Mouse (Mus musculus): Measurements from ENCODE around the gene Syndig1.
A peak's percentile ranks its signal among the peaks of the same experiment; 100 is the strongest.

Gene Syndig1

GRCm38 (mm10) chr2:149887634-149888033 lies 58.6 kb downstream of the Syndig1 start:
- DNase-seq = no peak

GRCm38 (mm10) chr2:149891647-149892046 lies 62.6 kb downstream of the Syndig1 start:
- DNase-seq = no peak

- DNase-seq = no peak
Measured at GRCm38 (mm10) chr2:149896337-149896736, 67.3 kb downstream of the Syndig1 start.

- DNase-seq = no peak
Measured at GRCm38 (mm10) chr2:149899615-149900014, 70.6 kb downstream of the Syndig1 start.

- DNase-seq = no peak
Measured at GRCm38 (mm10) chr2:149900606-149901005, 71.6 kb downstream of the Syndig1 start.

- DNase-seq = no peak
Measured at GRCm38 (mm10) chr2:149904405-149904804, 75.4 kb downstream of the Syndig1 start.

- DNase-seq = no peak
Measured at GRCm38 (mm10) chr2:149906694-149907093, 77.7 kb downstream of the Syndig1 start.

- DNase-seq = no peak
Measured at GRCm38 (mm10) chr2:149917162-149917561, 88.2 kb downstream of the Syndig1 start.

GRCm38 (mm10) chr2:149923561-149923960 lies 94.5 kb downstream of the Syndig1 start:
- no peak for DNase-seq

GRCm38 (mm10) chr2:149925911-149926310 lies 96.9 kb downstream of the Syndig1 start:
- no peak for DNase-seq

GRCm38 (mm10) chr2:149927001-149927400 lies 98.0 kb downstream of the Syndig1 start:
- no peak for DNase-seq

GRCm38 (mm10) chr2:149927481-149927880 lies 98.5 kb downstream of the Syndig1 start:
- no peak for DNase-seq

- no peak for DNase-seq
Measured at GRCm38 (mm10) chr2:149929986-149930385, 101.0 kb downstream of the Syndig1 start.

- no peak for DNase-seq
Measured at GRCm38 (mm10) chr2:149931111-149931510, 102.1 kb downstream of the Syndig1 start.

- no peak for DNase-seq
Measured at GRCm38 (mm10) chr2:149932095-149932494, 103.1 kb downstream of the Syndig1 start.

GRCm38 (mm10) chr2:149933247-149933898 lies 104.4 kb downstream of the Syndig1 start:
- no peak for DNase-seq

- DNase-seq = no peak
Measured at GRCm38 (mm10) chr2:149934139-149934538, 105.1 kb downstream of the Syndig1 start.

GRCm38 (mm10) chr2:149938829-149939228 lies 109.8 kb downstream of the Syndig1 start:
- no peak for DNase-seq

GRCm38 (mm10) chr2:149939586-149939985 lies 110.6 kb downstream of the Syndig1 start:
- no peak for DNase-seq

- no peak for DNase-seq
Measured at GRCm38 (mm10) chr2:149950641-149951040, 121.6 kb downstream of the Syndig1 start.

- no peak for DNase-seq
Measured at GRCm38 (mm10) chr2:149971014-149971413, 142.0 kb downstream of the Syndig1 start.

- peak; percentile 24 for DNase-seq
Measured at GRCm38 (mm10) chr2:149973583-149973982, 144.6 kb downstream of the Syndig1 start.

GRCm38 (mm10) chr2:149980419-149980818 lies 151.4 kb downstream of the Syndig1 start:
- DNase-seq = no peak

GRCm38 (mm10) chr2:149982466-149982865 lies 153.5 kb downstream of the Syndig1 start:
- no peak for DNase-seq

- no peak for DNase-seq
Measured at GRCm38 (mm10) chr2:149983107-149983506, 154.1 kb downstream of the Syndig1 start.
